Mouse (Mus musculus) lung, postnatal 14 days (tissue): ENCODE measurements around the gene Erich4.
A peak's percentile ranks its signal among the peaks of the same experiment; 100 is the strongest.
"Not testable (repeated sequence)": the region's sequence is repeated elsewhere in the genome, so short reads cannot be mapped to it uniquely, and the experiment has no call there.

Experiments used
- DNase-seq: peaks from one replicate; pipeline ENCODE4 v3.0.0; 2021

Erich4 gene

GRCm38 (mm10) chr7:25620751-25621150 is 5.1 kb upstream of the Erich4 start:
- no peak for DNase-seq

GRCm38 (mm10) chr7:25620101-25620500 is 4.4 kb upstream of the Erich4 start:
- DNase-seq, result no peak

GRCm38 (mm10) chr7:25619722-25619991 is 4.0 kb upstream of the Erich4 start:
- no peak for DNase-seq

- DNase-seq, result peak; percentile 93
Observed at GRCm38 (mm10) chr7:25618865-25619721, 3.4 kb upstream of the Erich4 start, which contains the start of gene Dmac2. TSS of gene Dmac2 (plus strand) at chr7:25619414.

- no peak for DNase-seq
Observed at GRCm38 (mm10) chr7:25617376-25618160, 1.9 kb upstream of the Erich4 start.

GRCm38 (mm10) chr7:25614831-25615705 is 624 bp downstream of the Erich4 start:
- no peak for DNase-seq

GRCm38 (mm10) chr7:25614086-25614485 is 1.6 kb downstream of the Erich4 start:
- DNase-seq, result no peak

GRCm38 (mm10) chr7:25611501-25611900 is 4.2 kb downstream of the Erich4 start:
- DNase-seq, result no peak

- no peak for DNase-seq
Observed at GRCm38 (mm10) chr7:25610056-25610455, 5.6 kb downstream of the Erich4 start.

- DNase-seq, result no peak
Observed at GRCm38 (mm10) chr7:25607196-25607595, 8.5 kb downstream of the Erich4 start.

GRCm38 (mm10) chr7:25606625-25607063 is 9.0 kb downstream of the Erich4 start:
- no peak for DNase-seq

- no peak for DNase-seq
Observed at GRCm38 (mm10) chr7:25601346-25601745, 14.3 kb downstream of the Erich4 start.

- no peak for DNase-seq
Observed at GRCm38 (mm10) chr7:25600666-25601065, 15.0 kb downstream of the Erich4 start.

- peak; percentile 80 for DNase-seq
Observed at GRCm38 (mm10) chr7:25599663-25600062, 16.0 kb downstream of the Erich4 start.

- no peak for DNase-seq
Observed at GRCm38 (mm10) chr7:25593859-25594258, 21.8 kb downstream of the Erich4 start.

GRCm38 (mm10) chr7:25591226-25591625 is 24.5 kb downstream of the Erich4 start:
- no peak for DNase-seq

GRCm38 (mm10) chr7:25585351-25586204 is 30.1 kb downstream of the Erich4 start:
- DNase-seq, result no peak

- no peak for DNase-seq
Observed at GRCm38 (mm10) chr7:25584651-25585050, 31.0 kb downstream of the Erich4 start.

- DNase-seq, result no peak
Observed at GRCm38 (mm10) chr7:25582301-25582810, 33.3 kb downstream of the Erich4 start.

GRCm38 (mm10) chr7:25579441-25579840 is 36.3 kb downstream of the Erich4 start:
- DNase-seq, result no peak

GRCm38 (mm10) chr7:25576793-25577437 is 38.8 kb downstream of the Erich4 start:
- DNase-seq, result not testable (repeated sequence)
